Mouse (Mus musculus): ENCODE results near the gene Rnf167. TPM values are rescaled to one million over a fixed set of nuclear protein-coding genes. Genes with fewer than 3 reads are reported as not detected.
A peak's percentile ranks its signal among the peaks of the same experiment; 100 is the strongest.

The Rnf167 gene
- polyA plus RNA-seq, 1 experiment from 2014 or later, result 109 TPM

DNA sequence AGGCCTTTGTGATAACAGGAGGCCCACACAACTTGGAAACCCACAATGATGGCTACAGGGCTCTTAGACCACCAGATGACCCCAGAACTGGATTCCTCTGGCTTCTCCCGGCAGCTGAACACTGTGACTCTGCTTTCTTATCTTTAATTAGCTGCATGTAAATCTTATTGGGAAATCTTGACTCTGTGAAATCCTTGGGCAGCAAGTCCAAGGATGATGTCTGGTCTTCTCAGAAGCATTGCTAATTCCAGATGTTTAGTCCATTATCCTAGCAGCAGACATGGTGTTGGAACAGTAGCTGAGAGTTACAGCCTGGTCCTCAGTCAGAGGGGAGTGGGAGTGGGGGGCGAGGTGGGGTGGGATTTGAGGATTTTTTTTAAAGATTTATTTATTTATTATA is 18.6 kb upstream of the Rnf167 start:
- no peak overlapping the region for H3K4me2 ChIP-seq (replicated peaks; ENCODE audit: low read depth, low read length)
- H3K4me3 ChIP-seq (ENCODE audit: low read length), result no peak overlapping the region
- H3K4me1 ChIP-seq (ENCODE audit: control insufficient read depth, insufficient read depth, low read length), result no peaks in the 10 kb centered on the region
- no peaks in the 10 kb centered on the region for H3K9me3 ChIP-seq (ENCODE audit: control insufficient read depth, low read length)
- H3K27me3 ChIP-seq (ENCODE audit: control insufficient read depth, insufficient read depth, low read length), result no peaks in the 10 kb centered on the region
- no peak for ATAC-seq (ENCODE audit: low FRiP score, low TSS enrichment)
- H3K9ac ChIP-seq (ENCODE audit: low read depth, low read length), result no peak overlapping the region
- WGBS, result 56% methylated on average over 2 of the region's 2 CpGs
- no peaks in the 10 kb centered on the region for H3K36me3 ChIP-seq (ENCODE audit: control insufficient read depth, insufficient read depth, low read length)
- no peak overlapping the region for H3K27ac ChIP-seq (ENCODE audit: low read depth, low read length)

DNA sequence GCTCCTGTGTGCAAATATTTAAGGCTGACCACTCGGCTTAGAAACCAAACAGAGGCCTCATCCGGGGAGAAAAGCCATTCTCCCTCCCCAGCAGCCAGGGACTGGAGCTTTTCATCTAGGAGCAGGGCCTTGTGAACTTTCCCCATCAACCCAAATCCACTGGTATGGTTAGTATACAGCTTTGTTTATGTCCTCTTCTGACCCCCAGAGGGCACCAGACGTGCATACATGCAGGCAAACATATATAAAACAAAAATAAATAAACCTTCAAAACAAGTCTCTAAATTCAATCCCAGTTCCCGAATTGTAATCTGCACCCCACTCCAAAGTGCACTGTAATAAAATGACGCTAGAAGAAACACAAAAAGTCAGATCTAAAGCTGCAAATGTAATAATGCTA is 17.5 kb upstream of the Rnf167 start:
- no peak overlapping the region for H3K27ac ChIP-seq (ENCODE audit: low read depth, low read length)
- H3K4me1 ChIP-seq (ENCODE audit: control insufficient read depth, insufficient read depth, low read length), result no peaks in the 10 kb centered on the region
- no peaks in the 10 kb centered on the region for H3K27me3 ChIP-seq (ENCODE audit: control insufficient read depth, insufficient read depth, low read length)
- no peak overlapping the region for H3K4me3 ChIP-seq (ENCODE audit: low read length)
- no peaks in the 10 kb centered on the region for H3K36me3 ChIP-seq (ENCODE audit: control insufficient read depth, insufficient read depth, low read length)
- no peaks in the 10 kb centered on the region for H3K9me3 ChIP-seq (ENCODE audit: control insufficient read depth, low read length)
- no peak for ATAC-seq (ENCODE audit: low FRiP score, low TSS enrichment)
- H3K9ac ChIP-seq (ENCODE audit: low read depth, low read length), result no peak overlapping the region
- no peak overlapping the region for H3K4me2 ChIP-seq (replicated peaks; ENCODE audit: low read depth, low read length)
- WGBS, result 60% methylated on average over 5 of the region's 5 CpGs

DNA sequence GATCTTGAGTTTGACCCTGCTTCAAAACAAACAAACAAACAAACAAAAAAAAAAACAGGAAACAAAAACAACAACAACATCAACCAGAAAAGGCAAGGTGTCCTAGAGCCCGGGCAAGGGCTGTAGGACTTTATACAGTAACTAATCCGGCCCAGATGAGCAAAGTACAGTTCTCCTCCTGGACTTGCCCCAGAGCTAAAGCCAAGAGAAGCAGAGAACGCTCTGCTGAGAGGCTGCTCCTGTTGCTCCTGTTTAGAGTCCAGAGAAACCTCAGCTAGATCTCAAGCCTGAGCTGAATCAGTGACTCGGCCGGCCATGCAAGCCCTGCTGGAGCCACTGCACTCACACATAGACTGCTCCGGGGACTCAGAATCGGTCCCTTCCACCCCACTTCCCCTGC is 16.9 kb upstream of the Rnf167 start:
- no peaks in the 10 kb centered on the region for H3K9me3 ChIP-seq (ENCODE audit: control insufficient read depth, low read length)
- H3K4me3 ChIP-seq (ENCODE audit: low read length), result no peak overlapping the region
- H3K9ac ChIP-seq (ENCODE audit: low read depth, low read length), result no peak overlapping the region
- no peaks in the 10 kb centered on the region for H3K36me3 ChIP-seq (ENCODE audit: control insufficient read depth, insufficient read depth, low read length)
- no peaks in the 10 kb centered on the region for H3K27me3 ChIP-seq (ENCODE audit: control insufficient read depth, insufficient read depth, low read length)
- no peak for ATAC-seq (ENCODE audit: low FRiP score, low TSS enrichment)
- H3K4me2 ChIP-seq (replicated peaks; ENCODE audit: low read depth, low read length), result no peak overlapping the region
- H3K4me1 ChIP-seq (ENCODE audit: control insufficient read depth, insufficient read depth, low read length), result no peaks in the 10 kb centered on the region
- 80% methylated on average over 7 of the region's 7 CpGs for WGBS
- no peak overlapping the region for H3K27ac ChIP-seq (ENCODE audit: low read depth, low read length)

DNA sequence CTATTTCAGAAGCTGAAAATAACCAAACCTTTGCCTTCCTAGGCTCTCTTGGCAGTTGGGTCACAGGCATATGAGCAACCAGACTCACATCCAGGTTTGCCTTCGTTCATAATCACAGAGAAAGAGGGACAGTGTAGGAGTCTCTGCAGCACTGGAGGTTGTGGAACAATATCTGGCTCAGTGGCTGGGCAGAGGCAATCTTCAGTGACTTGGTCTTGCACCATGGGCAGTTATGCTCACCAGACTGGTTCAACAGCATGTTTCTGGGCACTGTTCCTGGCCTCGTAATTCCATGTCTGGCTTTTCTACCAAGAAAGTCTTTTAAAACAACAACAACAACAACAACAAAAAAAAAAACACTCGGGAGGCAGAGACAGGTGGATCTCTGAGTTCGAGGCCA is 11.4 kb upstream of the Rnf167 start:
- 75% methylated on average over 4 of the region's 4 CpGs for WGBS
- no peaks in the 10 kb centered on the region for H3K9me3 ChIP-seq (ENCODE audit: control insufficient read depth, low read length)
- H3K4me2 ChIP-seq (replicated peaks; ENCODE audit: low read depth, low read length), result no peak overlapping the region
- no peak overlapping the region for H3K27ac ChIP-seq (ENCODE audit: low read depth, low read length)
- no peak overlapping the region for H3K4me3 ChIP-seq (ENCODE audit: low read length)
- H3K27me3 ChIP-seq (ENCODE audit: control insufficient read depth, insufficient read depth, low read length), result no peaks in the 10 kb centered on the region
- no peaks in the 10 kb centered on the region for H3K4me1 ChIP-seq (ENCODE audit: control insufficient read depth, insufficient read depth, low read length)
- H3K36me3 ChIP-seq (ENCODE audit: control insufficient read depth, insufficient read depth, low read length), result no peaks in the 10 kb centered on the region
- ATAC-seq (ENCODE audit: low FRiP score, low TSS enrichment), result no peak
- no peak overlapping the region for H3K9ac ChIP-seq (ENCODE audit: low read depth, low read length)

DNA sequence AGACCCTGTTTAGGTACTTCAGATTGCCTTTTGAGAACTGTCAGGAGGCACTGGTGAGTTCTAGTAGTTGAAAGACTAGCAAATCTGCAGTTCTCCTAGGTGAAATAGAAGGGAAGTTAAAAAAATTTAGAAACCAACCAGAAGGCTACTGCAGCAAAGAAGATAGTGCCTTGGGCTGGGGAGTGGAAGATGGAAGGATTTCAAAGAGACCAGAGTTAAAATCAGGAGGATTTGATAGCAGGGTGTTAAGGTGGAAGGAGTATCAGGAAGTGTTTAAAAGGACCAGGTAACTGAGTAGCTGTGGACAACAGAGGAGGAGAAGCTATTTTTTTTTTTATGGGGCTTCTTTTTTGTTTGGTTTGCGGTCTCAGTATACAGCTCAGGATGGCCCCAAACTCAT is 9.3 kb upstream of the Rnf167 start:
- whole genome bisulfite sequencing, result 100% methylated on average over 1 of the region's 1 CpGs
- no peaks in the 10 kb centered on the region for H3K9me3 ChIP-seq (ENCODE audit: control insufficient read depth, low read length)
- no peak for ATAC-seq (ENCODE audit: low FRiP score, low TSS enrichment)
- no peaks in the 10 kb centered on the region for H3K27me3 ChIP-seq (ENCODE audit: control insufficient read depth, insufficient read depth, low read length)
- no peaks in the 10 kb centered on the region for H3K4me1 ChIP-seq (ENCODE audit: control insufficient read depth, insufficient read depth, low read length)
- no peak overlapping the region for H3K9ac ChIP-seq (ENCODE audit: low read depth, low read length)
- H3K27ac ChIP-seq (ENCODE audit: low read depth, low read length), result no peak overlapping the region
- no peak overlapping the region for H3K4me3 ChIP-seq (ENCODE audit: low read length)
- peaks cover under 1% of the 10 kb centered on the region; the same call in 1 of the 2 replicates for H3K36me3 ChIP-seq (ENCODE audit: control insufficient read depth, insufficient read depth, low read length)
- no peak overlapping the region for H3K4me2 ChIP-seq (replicated peaks; ENCODE audit: low read depth, low read length)

DNA sequence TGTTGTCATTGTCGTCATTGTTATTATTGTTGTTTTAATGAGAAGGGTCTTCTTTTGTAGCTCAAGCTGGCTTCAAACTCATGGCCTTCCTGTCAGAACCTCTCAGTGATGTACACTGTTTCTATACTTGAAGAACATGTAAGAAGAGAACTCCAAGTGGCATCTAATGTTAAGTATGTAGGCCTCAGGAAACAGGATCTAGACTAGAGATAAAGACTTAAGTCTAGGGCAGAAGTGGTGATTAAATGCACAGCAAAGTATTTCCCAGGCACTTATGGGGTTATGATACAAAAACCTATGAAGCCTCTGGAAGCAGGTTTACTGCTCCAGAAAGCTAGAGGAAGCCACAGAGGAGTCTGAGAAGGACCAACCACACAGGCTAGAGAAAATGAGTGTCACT is 8.7 kb upstream of the Rnf167 start:
- WGBS, result 95% methylated on average over 1 of the region's 1 CpGs
- Histone ChIP-seq H3K4me3 (ENCODE audit: low read length) (no peak overlapping the region), H3K4me2 (replicated peaks; ENCODE audit: low read depth, low read length) (no peak overlapping the region), H3K9ac (ENCODE audit: low read depth, low read length) (peak overlapping the region; percentile 31; the same call in 1 of the 2 replicates), H3K27ac (ENCODE audit: low read depth, low read length) (no peak overlapping the region), H3K27me3 (ENCODE audit: control insufficient read depth, insufficient read depth, low read length) (no peaks in the 10 kb centered on the region), H3K4me1 (ENCODE audit: control insufficient read depth, insufficient read depth, low read length) (no peaks in the 10 kb centered on the region), H3K36me3 (ENCODE audit: control insufficient read depth, insufficient read depth, low read length) (peaks cover 4% of the 10 kb centered on the region; the same call in 1 of the 2 replicates), H3K9me3 (ENCODE audit: control insufficient read depth, low read length) (no peaks in the 10 kb centered on the region)
- no peak for ATAC-seq (ENCODE audit: low FRiP score, low TSS enrichment)

DNA sequence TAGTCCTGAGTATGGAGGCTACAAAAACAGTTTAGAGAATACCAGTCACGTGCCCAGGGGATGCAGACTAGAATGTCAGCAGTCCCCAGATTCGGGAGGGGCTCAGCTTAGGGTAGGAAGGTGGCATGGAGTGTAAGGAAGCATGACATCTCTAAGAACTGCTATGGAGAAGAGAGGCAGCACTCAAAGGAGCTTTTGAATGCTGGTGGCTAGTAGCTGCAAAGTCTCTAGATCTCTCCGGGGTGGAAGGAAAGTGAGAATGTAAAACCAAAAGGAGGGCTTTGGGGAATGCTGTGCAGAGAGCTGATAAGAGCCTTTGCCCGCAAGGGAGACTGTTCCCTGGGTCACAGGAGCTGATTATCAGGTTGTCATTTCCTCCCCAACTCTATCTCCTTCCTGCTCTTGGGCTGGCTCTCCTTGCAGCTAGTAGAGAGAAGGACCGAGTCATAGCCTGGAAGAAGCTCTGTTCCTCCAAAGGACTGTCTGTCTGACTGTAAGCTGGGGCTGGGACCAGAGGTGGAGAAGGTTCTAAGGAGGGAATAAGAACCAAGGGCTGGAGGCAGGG is 8.2 kb upstream of the Rnf167 start, which contains the start of gene Gp1ba:
Gene Gp1ba (plus strand): TSS at position 409 of the 565 bp plus-strand sequence.
- no peaks in the 10 kb centered on the region for H3K4me1 ChIP-seq (ENCODE audit: control insufficient read depth, insufficient read depth, low read length)
- peak within 1 kb of the TSS; percentile 31; the same call in 1 of the 2 replicates for H3K9ac ChIP-seq (ENCODE audit: low read depth, low read length)
- H3K27ac ChIP-seq (ENCODE audit: low read depth, low read length), result no peak within 1 kb of the TSS
- no peak within 1 kb of the TSS for H3K4me3 ChIP-seq (ENCODE audit: low read length)
- no peak within 1 kb of the TSS for H3K4me2 ChIP-seq (replicated peaks; ENCODE audit: low read depth, low read length)
- H3K9me3 ChIP-seq (ENCODE audit: control insufficient read depth, low read length), result no peaks in the 10 kb centered on the region
- no peak for ATAC-seq (ENCODE audit: low FRiP score, low TSS enrichment)
- H3K27me3 ChIP-seq (ENCODE audit: control insufficient read depth, insufficient read depth, low read length), result no peaks in the 10 kb centered on the region
- WGBS, result 43% methylated on average over 5 of the region's 5 CpGs
- H3K36me3 ChIP-seq (ENCODE audit: control insufficient read depth, insufficient read depth, low read length), result peaks cover 7% of the 10 kb centered on the region; the same call in 1 of the 2 replicates

DNA sequence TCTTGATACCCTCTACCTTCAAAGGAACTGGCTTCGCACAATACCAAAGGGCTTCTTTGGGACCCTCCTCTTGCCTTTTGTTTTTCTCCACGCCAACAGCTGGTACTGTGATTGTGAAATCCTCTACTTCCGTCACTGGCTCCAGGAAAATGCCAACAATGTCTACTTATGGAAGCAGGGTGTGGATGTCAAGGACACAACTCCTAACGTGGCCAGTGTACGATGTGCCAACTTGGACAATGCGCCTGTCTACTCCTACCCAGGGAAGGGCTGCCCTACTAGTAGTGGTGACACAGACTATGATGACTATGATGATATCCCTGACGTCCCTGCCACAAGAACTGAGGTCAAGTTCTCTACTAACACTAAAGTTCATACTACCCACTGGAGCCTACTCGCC is 7.1 kb upstream of the Rnf167 start:
- Histone ChIP-seq H3K4me1 (ENCODE audit: control insufficient read depth, insufficient read depth, low read length) (no peaks in the 10 kb centered on the region), H3K9ac (ENCODE audit: low read depth, low read length) (no peak overlapping the region), H3K36me3 (ENCODE audit: control insufficient read depth, insufficient read depth, low read length) (peaks cover 19% of the 10 kb centered on the region), H3K27ac (ENCODE audit: low read depth, low read length) (no peak overlapping the region), H3K9me3 (ENCODE audit: control insufficient read depth, low read length) (no peaks in the 10 kb centered on the region), H3K4me2 (replicated peaks; ENCODE audit: low read depth, low read length) (no peak overlapping the region), H3K27me3 (ENCODE audit: control insufficient read depth, insufficient read depth, low read length) (no peaks in the 10 kb centered on the region), H3K4me3 (ENCODE audit: low read length) (no peak overlapping the region)
- WGBS, result 85% methylated on average over 8 of the region's 8 CpGs
- no peak for ATAC-seq (ENCODE audit: low FRiP score, low TSS enrichment)

DNA sequence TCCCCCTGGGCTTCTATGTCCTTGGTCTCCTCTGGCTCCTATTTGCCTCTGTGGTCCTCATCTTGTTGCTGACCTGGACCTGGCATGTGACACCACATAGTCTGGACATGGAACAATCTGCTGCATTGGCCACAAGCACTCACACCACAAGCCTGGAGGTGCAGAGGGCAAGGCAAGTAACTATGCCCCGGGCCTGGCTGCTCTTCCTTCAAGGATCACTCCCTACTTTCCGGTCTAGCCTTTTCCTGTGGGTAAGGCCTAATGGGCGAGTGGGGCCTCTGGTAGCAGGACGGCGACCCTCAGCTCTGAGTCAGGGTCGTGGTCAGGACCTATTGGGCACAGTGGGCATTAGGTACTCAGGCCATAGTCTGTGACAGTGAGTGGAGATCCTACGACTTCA is 5.8 kb upstream of the Rnf167 start:
- H3K36me3 ChIP-seq (ENCODE audit: control insufficient read depth, insufficient read depth, low read length), result peaks cover 27% of the 10 kb centered on the region
- peaks cover 7% of the 10 kb centered on the region for H3K4me1 ChIP-seq (ENCODE audit: control insufficient read depth, insufficient read depth, low read length)
- no peak for ATAC-seq (ENCODE audit: low FRiP score, low TSS enrichment)
- 84% methylated on average over 7 of the region's 7 CpGs for WGBS
- H3K27ac ChIP-seq (ENCODE audit: low read depth, low read length), result no peak overlapping the region
- H3K27me3 ChIP-seq (ENCODE audit: control insufficient read depth, insufficient read depth, low read length), result no peaks in the 10 kb centered on the region
- H3K4me3 ChIP-seq (ENCODE audit: low read length), result no peak overlapping the region
- no peaks in the 10 kb centered on the region for H3K9me3 ChIP-seq (ENCODE audit: control insufficient read depth, low read length)
- no peak overlapping the region for H3K4me2 ChIP-seq (replicated peaks; ENCODE audit: low read depth, low read length)
- no peak overlapping the region for H3K9ac ChIP-seq (ENCODE audit: low read depth, low read length)
